Mouse (Mus musculus) duodenum, adult 2 months (tissue): Measurements from ENCODE around the gene Mrgprb8. TPM values are rescaled to one million over a fixed set of nuclear protein-coding genes. Genes with fewer than 3 reads are reported as not detected.

Experiments
- polyA plus RNA-seq: library from polyadenylated mRNA; depleted of rRNA; stranded (reverse); fragments of >200 nt; gene quantifications from 2 replicates; pipeline ENCODE4 v1.2.3, GENCODE M21; 2012; ENCODE audit warnings: low replicate concordance; rRNA removed

The Mrgprb8 gene
- polyA plus RNA-seq, result not detected in 2 replicates

DNA sequence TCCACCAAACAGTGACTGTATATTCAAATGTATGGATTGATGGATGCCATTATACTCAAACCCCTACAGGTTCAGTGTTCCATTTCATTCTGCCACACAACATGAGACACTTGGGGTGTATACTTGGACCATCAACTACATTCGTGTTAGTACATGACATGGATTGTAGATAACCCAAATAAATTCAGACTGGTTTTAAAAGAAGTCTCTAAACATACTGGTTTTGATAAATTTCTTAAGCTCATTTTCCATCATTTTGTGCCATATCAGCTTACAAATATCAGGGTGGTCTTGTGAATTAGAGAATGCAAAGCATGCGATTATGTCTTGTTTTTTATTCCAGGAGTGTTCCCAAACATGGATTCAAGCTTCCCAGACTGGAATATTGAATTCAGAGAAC, at the start of gene Mrgprb8:
Mrgprb8 (plus strand) TSS at position 301 of the 400 bp plus-strand sequence.

Other genes with a start within 250 kb of the Mrgprb8 start
- not detected in 2 replicates for gene Mrgprb5, start 219.5 kb upstream of the Mrgprb8 start, polyA plus RNA-seq
- not detected in 2 replicates for gene Mrgprb4, start 189.2 kb upstream of the Mrgprb8 start, polyA plus RNA-seq
- gene Mrgprb1, start 67.8 kb downstream of the Mrgprb8 start, polyA plus RNA-seq, result not detected in 2 replicates
- not detected in 2 replicates for gene Mrgprx2, start 110.8 kb downstream of the Mrgprb8 start, polyA plus RNA-seq
- not detected in 2 replicates for gene Mrgprb2, start 169.6 kb downstream of the Mrgprb8 start, polyA plus RNA-seq